Mouse (Mus musculus): ENCODE measurements around the gene Paqr8. TPM values are rescaled to one million over a fixed set of nuclear protein-coding genes. Genes with fewer than 3 reads are reported as not detected.

Paqr8 gene
- total and polyA plus RNA-seq, 3 experiments: 0.38 to 1.3 (median 1.1) TPM

DNA sequence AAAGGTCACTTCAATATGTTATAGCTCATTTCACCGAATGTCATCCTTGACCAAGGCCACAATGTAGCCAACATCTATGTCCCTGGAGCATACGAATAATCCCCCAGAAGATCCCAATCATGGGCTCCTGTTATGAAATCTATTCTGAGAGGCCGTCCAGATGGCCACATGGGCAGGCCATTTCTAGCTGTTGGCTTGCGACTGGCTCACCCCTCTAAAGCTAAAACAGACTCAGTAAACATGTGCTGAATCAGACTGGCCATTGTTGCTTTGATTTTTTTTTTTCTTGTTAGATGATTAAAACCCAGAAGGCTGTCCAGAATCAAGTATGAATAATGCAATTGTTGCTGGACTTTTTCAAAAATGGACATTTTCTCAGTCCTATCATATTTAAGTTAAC, 7.3 kb upstream of the Paqr8 start:
- Histone ChIP-seq H3K4me3 (replicated peaks in 1 of 3; ENCODE audit: low read depth in 2 of 3, low read length in 2 of 3, poor library complexity in 1 of 3) (no peak overlapping the region), H3K4me1 (ENCODE audit: control insufficient read depth in 1 of 2, insufficient read depth in 2 of 2) (no peaks in the 10 kb centered on the region), H3K9me3 (replicated peaks; ENCODE audit: low read length) (no peaks in the 10 kb centered on the region), H3K27ac (ENCODE audit: insufficient read depth, low read depth) (no peak overlapping the region), H3K4me2 (ENCODE audit: insufficient read depth, low read depth, poor library complexity, severe bottlenecking) (no peak overlapping the region), H3K36me3 (replicated peaks in 1 of 2; ENCODE audit: control insufficient read depth in 1 of 2, insufficient read depth in 1 of 2, low read length in 1 of 2) (no peaks in the 10 kb centered on the region), H3K79me2 (replicated peaks; ENCODE audit: control insufficient read depth, extremely low read depth, insufficient read depth, poor library complexity, severe bottlenecking) (no peaks in the 10 kb centered on the region), H3K9ac (ENCODE audit: insufficient read depth, low read depth) (no peak overlapping the region), H3K27me3 (replicated peaks) (no peaks in the 10 kb centered on the region)
- no peak for TF ChIP-seq MEF2A (IDR thresholded peaks at IDR 0.05; ENCODE audit: borderline replicate concordance, low read depth, low read length)
- TF ChIP-seq ELF1 (IDR thresholded peaks at IDR 0.05; ENCODE audit: low read depth, low read length): no peak
- TF ChIP-seq MXI1 (IDR thresholded peaks at IDR 0.05; ENCODE audit: low read depth, low read length): no peak
- TF ChIP-seq CHD1 (IDR thresholded peaks at IDR 0.05; ENCODE audit: low read depth, low read length): no peak
- TF ChIP-seq POLR2A (IDR thresholded peaks at IDR 0.05; ENCODE audit: low read depth, low read length): no peak
- TF ChIP-seq JUN (IDR thresholded peaks at IDR 0.05; ENCODE audit: insufficient read depth, low read depth, low read length): no peak
- no peak for TF ChIP-seq RCOR1 (conservative IDR thresholded peaks at IDR 0.05; ENCODE audit: low read depth, low read length)
- TF ChIP-seq MAFK (IDR thresholded peaks at IDR 0.05; ENCODE audit: insufficient replicate concordance, low read length): no peak
- TF ChIP-seq KAT2A (IDR thresholded peaks at IDR 0.05; ENCODE audit: insufficient replicate concordance, low read length): no peak
- TF ChIP-seq SIN3A (IDR thresholded peaks at IDR 0.05; ENCODE audit: low read length): no peak
- TF ChIP-seq HCFC1 (IDR thresholded peaks at IDR 0.05; ENCODE audit: low read depth, low read length): no peak
- TF ChIP-seq USF1 (IDR thresholded peaks at IDR 0.05; ENCODE audit: low read depth, low read length): no peak
- TF ChIP-seq ETS1 (conservative IDR thresholded peaks at IDR 0.05; ENCODE audit: low read depth, low read length): no peak
- TF ChIP-seq TBP (conservative IDR thresholded peaks at IDR 0.05; ENCODE audit: low read depth, low read length): no peak
- no peak for TF ChIP-seq PAX5 (IDR thresholded peaks at IDR 0.05; ENCODE audit: low read length)
- dilution Hi-C loops (cut with MboI; ENCODE audit: extremely low pct_ligation_motif_present, extremely low pct_unique_long_range_greater_than_20kb, low sequenced_read_pairs) (no loop called here), in situ Hi-C loops (cut with MboI; ENCODE audit: low pct_ligation_motif_present, low pct_unique_long_range_greater_than_20kb, low sequenced_read_pairs) (no loop called here)
- DNase-seq (ENCODE audit: extremely low read depth): no peak

DNA sequence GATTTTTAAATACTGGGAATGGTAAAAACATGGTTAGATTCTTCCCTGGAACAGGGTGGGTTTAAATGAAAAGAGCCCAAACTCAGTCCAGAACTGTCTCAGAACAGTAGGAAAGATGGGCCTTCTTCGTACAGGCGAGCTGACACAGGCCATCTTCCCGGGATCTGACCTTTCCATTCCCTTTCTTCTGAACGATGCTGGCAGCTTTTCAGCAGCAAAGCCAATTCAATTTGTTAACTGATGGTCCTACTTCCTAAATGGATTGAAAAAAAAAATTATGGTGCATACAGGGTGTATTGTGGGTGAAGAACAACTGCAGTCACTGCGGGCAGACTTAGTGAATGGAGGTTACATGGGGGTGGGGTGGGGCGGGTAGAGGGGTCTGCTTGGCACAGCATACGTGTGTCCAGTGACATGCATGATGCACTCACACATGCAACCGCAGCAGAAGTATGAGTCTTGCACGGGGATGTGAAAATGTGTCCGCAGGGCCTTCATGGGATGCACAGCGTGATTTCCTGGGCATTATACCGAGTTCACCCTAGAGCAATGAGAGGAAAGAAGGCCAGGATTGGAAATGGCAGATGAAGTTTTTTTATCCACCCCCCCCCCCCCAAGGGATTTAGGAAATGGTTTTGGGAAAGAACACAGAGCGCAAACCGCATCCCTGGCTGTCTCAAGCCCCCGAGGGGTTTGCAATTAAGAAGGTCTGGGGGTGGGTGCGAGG, 566 bp upstream of the Paqr8 start:
- peak overlapping the region; percentile 83 for H3K4me2 ChIP-seq (ENCODE audit: insufficient read depth, low read depth, poor library complexity, severe bottlenecking)
- H3K4me1 ChIP-seq (ENCODE audit: control insufficient read depth in 1 of 2, insufficient read depth in 2 of 2): peaks cover 0 to 9% of the 10 kb centered on the region in 2 experiments; a peak in 2 of 4 replicates
- DNase-seq (ENCODE audit: extremely low read depth): no peak
- no peaks in the 10 kb centered on the region for H3K9me3 ChIP-seq (replicated peaks; ENCODE audit: low read length)
- dilution Hi-C loops (cut with MboI; ENCODE audit: extremely low pct_ligation_motif_present, extremely low pct_unique_long_range_greater_than_20kb, low sequenced_read_pairs): no loop called here
- TF ChIP-seq RCOR1 (conservative IDR thresholded peaks at IDR 0.05; ENCODE audit: low read depth, low read length) (no peak), BHLHE40 (IDR thresholded peaks at IDR 0.05; ENCODE audit: low read depth, low read length) (no peak), NELFE (IDR thresholded peaks at IDR 0.05; ENCODE audit: low read depth, low read length) (no peak), KAT2A (IDR thresholded peaks at IDR 0.05; ENCODE audit: insufficient replicate concordance, low read length) (no peak), GABPA (IDR thresholded peaks at IDR 0.05; ENCODE audit: insufficient replicate concordance, low read depth, low read length) (no peak), JUN (IDR thresholded peaks at IDR 0.05; ENCODE audit: insufficient read depth, low read depth, low read length) (no peak), TBP (conservative IDR thresholded peaks at IDR 0.05; ENCODE audit: low read depth, low read length) (no peak)
- H3K36me3 ChIP-seq (replicated peaks in 1 of 2; ENCODE audit: control insufficient read depth in 1 of 2, insufficient read depth in 1 of 2, low read length in 1 of 2): no peaks in the 10 kb centered on the region
- peak overlapping the region in 2 of 3 experiments; percentile 63 to 71 for H3K4me3 ChIP-seq (replicated peaks in 1 of 3; ENCODE audit: low read depth in 2 of 3, low read length in 2 of 3, poor library complexity in 1 of 3)
- H3K79me2 ChIP-seq (replicated peaks; ENCODE audit: control insufficient read depth, extremely low read depth, insufficient read depth, poor library complexity, severe bottlenecking): no peaks in the 10 kb centered on the region
- 0 out of 2 replicates have a peak overlapping the region, but pooled peaks have one; percentile 25 for H3K9ac ChIP-seq (ENCODE audit: insufficient read depth, low read depth)
- no peak overlapping the region for H3K27ac ChIP-seq (ENCODE audit: insufficient read depth, low read depth)
- no peaks in the 10 kb centered on the region for H3K27me3 ChIP-seq (replicated peaks)
- in situ Hi-C loops (cut with MboI; ENCODE audit: low pct_ligation_motif_present, low pct_unique_long_range_greater_than_20kb, low sequenced_read_pairs): no loop called here

Data from CH12.LX (cell line).